Mouse (Mus musculus) liver, adult (tissue): ENCODE data around the gene Ccr2.

Experiments used
- GATA4 ChIP-seq: IDR thresholded peaks from 2 replicates; pipeline ENCODE4 v1.6.1; 2014; ENCODE audit warnings: mild to moderate bottlenecking, low read length; ENCODE audit not compliant: insufficient replicate concordance

The Ccr2 gene

GRCm38 (mm10) chr9:124111997-124112396 is 10.2 kb downstream of the Ccr2 start:
- no peak for TF ChIP-seq GATA4

DNA sequence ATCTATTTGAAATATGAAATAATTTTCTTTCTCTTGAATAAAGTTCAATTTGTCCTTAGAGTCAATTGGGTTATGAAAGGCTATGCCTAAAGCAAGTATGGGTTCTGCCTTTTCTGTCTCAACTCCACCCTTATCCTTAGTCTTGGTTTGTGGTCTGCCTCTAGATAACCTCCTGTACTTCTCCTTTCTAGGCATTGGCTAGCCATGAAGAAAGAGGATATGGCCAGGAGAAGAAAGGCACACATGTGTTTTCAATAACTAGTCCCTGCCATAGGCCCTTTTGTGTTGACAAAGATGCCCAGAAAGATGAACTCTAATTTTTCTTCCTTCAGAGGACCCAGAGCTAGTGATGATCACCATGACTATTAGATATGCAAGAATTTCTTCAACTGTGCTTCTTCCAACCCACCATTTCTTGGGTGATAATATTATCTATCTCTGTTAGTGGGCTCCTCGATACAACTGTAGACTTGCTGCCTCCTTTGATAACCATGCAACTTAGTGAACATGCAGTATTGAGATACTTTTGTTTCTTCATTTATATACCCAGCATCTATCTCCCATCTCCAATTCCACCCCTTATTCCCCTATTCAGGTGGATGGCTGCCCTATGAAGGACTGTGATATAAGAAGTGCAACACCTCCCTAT is 11.0 kb downstream of the Ccr2 start:
- no peak for TF ChIP-seq GATA4

- TF ChIP-seq GATA4 = no peak
These were observed 12.0 kb downstream of the Ccr2 start for GRCm38 (mm10) chr9:124113777-124114176.

DNA sequence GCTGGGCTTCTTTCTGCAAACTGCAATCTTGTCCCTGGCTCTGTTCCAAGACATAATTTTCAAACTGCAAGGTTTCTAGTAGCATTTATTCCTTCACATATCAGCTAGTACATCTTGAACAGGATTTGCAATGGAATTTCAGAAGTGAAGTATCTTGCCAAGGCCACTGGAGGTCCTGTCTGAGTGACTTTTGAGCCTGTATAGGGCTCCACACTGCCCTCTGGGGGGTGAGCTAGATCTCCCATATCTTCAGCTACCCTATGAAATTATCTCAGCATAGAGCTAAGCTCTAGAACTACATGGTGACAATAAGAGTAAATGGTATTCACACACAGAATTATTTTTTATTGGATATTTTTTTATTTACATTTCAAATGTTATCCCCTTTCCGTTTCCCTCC is 16.7 kb downstream of the Ccr2 start:
- no peak for TF ChIP-seq GATA4

- no peak for TF ChIP-seq GATA4
These were observed 19.8 kb downstream of the Ccr2 start, which contains the start of gene Ccr5 for GRCm38 (mm10) chr9:124121387-124122184. TSS of gene Ccr5 (plus strand) at chr9:124121543.

DNA sequence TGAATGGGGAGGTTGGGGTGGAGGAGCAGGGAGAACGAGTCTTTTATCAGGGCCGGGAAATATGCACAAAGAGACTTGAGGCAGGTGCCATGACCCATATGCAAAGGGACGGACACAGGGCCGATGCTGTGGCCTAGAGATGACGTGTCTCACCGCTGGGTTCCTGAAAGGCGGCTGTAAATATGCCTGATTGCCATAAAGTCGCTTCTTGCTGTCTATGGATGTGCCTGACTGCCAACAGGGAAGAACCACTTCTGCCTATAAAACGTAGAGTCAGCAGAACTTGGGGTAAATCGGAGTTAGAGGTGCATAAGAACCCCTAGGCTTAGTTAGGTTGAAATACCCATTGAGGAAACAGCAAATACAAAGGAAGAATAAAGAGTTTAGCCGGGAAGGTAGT is 23.8 kb downstream of the Ccr2 start:
- TF ChIP-seq GATA4 = no peak

DNA sequence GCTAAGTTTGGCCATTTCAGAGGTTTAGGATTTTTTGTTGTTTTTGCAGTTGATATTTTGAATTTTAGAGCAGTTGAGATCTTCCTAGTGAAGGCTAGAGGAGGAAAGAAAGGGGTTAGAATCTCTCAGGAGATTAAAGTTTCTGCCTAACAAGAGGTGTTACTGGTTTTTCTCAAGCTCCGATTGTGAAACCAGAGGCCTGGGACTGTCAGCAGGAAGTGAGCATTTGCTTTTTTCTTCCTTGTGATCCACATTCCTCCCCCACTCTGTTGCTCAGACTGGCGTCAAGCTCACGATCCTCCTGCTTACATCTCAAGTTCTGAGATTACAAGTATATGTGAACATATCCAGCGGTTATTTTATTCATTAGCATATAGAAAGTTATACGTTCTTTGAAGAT is 24.6 kb downstream of the Ccr2 start:
- no peak for TF ChIP-seq GATA4

- TF ChIP-seq GATA4 = no peak
These were observed 25.7 kb downstream of the Ccr2 start for GRCm38 (mm10) chr9:124127412-124127811.

DNA sequence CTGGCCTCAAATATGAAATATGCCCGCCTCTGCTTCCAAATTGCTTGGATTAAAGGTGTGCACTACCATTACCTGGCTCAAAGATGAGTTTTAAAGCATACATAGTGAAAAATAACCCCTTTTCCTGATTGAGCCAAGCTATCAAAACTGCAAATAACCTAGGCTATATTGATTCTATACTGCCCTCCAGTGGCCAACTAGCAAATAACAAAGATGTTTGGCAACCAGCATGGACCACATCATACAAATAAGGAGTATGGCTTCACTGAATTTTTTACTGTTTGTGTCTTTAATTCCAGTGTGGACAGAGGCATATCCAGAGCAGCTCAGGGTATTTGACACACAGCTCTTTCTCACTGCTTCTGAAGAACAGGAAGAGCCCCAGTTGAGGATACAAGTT is 26.6 kb downstream of the Ccr2 start:
- no peak for TF ChIP-seq GATA4

DNA sequence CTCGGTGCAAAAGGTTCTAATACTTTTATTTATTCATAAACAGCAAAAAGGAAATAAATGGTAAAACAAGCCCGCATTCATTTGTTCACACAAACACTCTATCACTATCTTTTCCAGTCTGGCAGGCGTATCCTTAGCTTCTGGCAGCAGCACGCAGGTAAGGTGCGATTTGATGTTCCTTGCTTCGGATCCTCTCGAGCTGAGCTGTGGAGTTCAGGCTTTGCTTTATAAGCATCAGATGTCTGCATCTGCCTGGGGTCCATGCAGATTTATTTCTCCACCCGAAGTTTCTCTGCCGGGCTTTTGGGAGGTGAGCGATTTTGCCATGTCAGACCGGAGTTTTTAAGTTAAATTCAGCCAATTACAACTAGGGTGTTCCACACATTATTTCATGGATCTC is 35.9 kb downstream of the Ccr2 start:
- TF ChIP-seq GATA4 = no peak

GRCm38 (mm10) chr9:124138055-124138775 is 36.5 kb downstream of the Ccr2 start:
- TF ChIP-seq GATA4 = no peak

DNA sequence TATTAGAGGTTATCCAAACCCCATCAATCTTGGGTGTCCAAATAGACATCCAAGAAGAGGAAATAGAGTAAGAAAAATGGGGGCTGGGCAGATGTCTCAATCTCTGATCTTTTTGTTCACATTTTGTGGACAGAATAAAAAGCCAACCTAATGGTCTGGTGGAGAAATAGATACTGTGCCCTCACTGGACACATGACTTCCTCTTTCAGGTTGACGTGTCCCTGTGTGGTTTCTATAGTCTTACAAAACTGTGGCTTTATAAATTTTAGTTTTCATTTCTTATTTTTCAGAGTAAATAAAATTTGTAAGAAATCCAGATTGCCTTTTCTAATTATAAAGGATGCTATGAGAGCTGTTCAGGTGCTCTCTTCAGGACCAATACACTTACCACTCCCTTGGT is 41.9 kb downstream of the Ccr2 start:
- no peak for TF ChIP-seq GATA4

- no peak for TF ChIP-seq GATA4
These were observed 44.6 kb downstream of the Ccr2 start for GRCm38 (mm10) chr9:124146307-124146706.
